Mouse (Mus musculus) MEL (cell line): ENCODE results near the gene Palld.

Experiments used
- BHLHE40 ChIP-seq: IDR thresholded peaks from 2 replicates; pipeline ENCODE4 v1.6.1; 2012; ENCODE audit warnings: low read depth, mild to moderate bottlenecking, inconsistent platforms, low read length, improper control_type of control experiment, borderline replicate concordance
- GABPA ChIP-seq: IDR thresholded peaks from 2 replicates; pipeline ENCODE4 v1.6.1; 2012; ENCODE audit warnings: low read depth, mild to moderate bottlenecking, inconsistent platforms, low read length, improper control_type of control experiment, moderate library complexity
- POLR2AphosphoS2 ChIP-seq: IDR thresholded peaks from 2 replicates; pipeline ENCODE4 v1.6.1; 2011; ENCODE audit warnings: low read length, improper control_type of control experiment
- TBP ChIP-seq: IDR thresholded peaks from 2 replicates; pipeline ENCODE4 v1.8.0; 2011; ENCODE audit warnings: low read depth, low read length, improper control_type of control experiment
- ZMIZ1 ChIP-seq: IDR thresholded peaks from 2 replicates; pipeline ENCODE4 v1.6.1; 2012; ENCODE audit warnings: low read depth, mild to moderate bottlenecking, inconsistent platforms, low read length, improper control_type of control experiment, moderate library complexity

DNA sequence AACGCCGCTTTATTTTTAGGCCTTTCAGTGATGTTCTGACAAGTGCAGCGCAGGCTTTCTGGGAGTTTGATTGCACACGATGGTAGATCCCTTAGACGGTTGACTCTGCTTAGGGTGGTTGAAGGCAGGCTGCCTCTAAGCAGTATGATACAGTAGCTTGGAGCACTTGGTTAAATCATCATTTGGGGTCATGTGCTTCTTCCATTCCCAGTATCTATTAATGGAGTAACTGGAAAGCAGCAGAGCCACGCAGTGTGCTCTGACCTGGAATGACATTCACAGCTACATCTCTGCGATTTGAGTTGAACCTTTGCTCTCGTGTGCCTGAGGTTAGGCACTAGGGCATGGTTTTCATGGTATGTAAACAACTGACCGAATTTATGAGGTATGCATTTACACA is 11.5 kb upstream of the Palld start:
- TF ChIP-seq POLR2AphosphoS2 (no peak), TBP (no peak), ZMIZ1 (no peak), BHLHE40 (no peak), GABPA (no peak)
